Mouse (Mus musculus): ENCODE results near the gene Zfp933. TPM values are rescaled to one million over a fixed set of nuclear protein-coding genes. Genes with fewer than 3 reads are reported as not detected.
"Not testable (repeated sequence)": the region's sequence is repeated elsewhere in the genome, so short reads cannot be mapped to it uniquely, and the experiment has no call there.

Zfp933 gene
- polyA plus RNA-seq, 2 experiments: 5.0 to 7.2 TPM

DNA sequence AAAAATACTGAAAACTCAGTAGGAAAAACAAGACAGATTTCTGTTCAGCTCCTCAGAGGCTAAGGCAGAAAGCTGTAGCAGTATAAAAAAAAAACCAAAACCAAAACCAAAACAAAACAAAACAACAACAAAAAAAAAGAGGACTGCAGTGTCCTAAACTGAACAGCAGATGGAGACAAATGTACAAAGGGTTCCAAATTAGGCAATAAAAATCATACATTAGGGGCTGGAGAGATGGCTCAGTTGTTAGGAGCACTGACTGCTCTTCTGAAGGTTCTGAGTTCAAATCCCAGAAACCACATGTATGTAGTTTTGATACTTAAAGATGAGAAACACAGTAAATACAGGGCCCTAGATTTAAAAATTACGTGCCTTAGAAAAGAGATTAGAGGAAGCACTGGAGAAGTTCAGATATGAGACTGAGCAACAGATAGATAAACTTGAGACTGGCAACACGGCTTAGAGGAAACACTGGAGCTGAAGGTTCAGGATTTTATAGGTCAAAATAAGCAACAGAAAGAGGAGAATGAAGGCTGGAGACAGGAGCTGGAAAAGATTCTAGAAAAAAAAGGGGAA is 33.5 kb downstream of the Zfp933 start:
- H3K4me3 ChIP-seq (replicated peaks; ENCODE audit: low read length): no peak overlapping the region
- peaks cover 10% of the 10 kb centered on the region; the same call in 1 of the 2 replicates for H3K9me3 ChIP-seq (ENCODE audit: control insufficient read depth, low read length)
- no peaks in the 10 kb centered on the region for H3K36me3 ChIP-seq (ENCODE audit: control insufficient read depth, insufficient read depth, low read length)
- ATAC-seq (ENCODE audit: low FRiP score, low read depth): no peak
- no peaks in the 10 kb centered on the region for H3K4me1 ChIP-seq (ENCODE audit: control insufficient read depth, insufficient read depth, low read length)
- H3K4me2 ChIP-seq (replicated peaks; ENCODE audit: low read depth, low read length, severe bottlenecking): no peak overlapping the region
- no peaks in the 10 kb centered on the region for H3K27me3 ChIP-seq (ENCODE audit: control insufficient read depth, insufficient read depth, low read length)
- no peak for TF ChIP-seq POLR2A (IDR thresholded peaks at IDR 0.05; ENCODE audit: borderline replicate concordance, extremely low read depth, insufficient read depth, insufficient read length)
- no peak overlapping the region for H3K27ac ChIP-seq (replicated peaks; ENCODE audit: low read depth, low read length)
- no peak overlapping the region for H3K9ac ChIP-seq (ENCODE audit: low read depth, low read length, severe bottlenecking)
- DNase-seq (ENCODE audit: low spot score): no peak
- 83% methylated on average over 2 of the region's 2 CpGs for WGBS

DNA sequence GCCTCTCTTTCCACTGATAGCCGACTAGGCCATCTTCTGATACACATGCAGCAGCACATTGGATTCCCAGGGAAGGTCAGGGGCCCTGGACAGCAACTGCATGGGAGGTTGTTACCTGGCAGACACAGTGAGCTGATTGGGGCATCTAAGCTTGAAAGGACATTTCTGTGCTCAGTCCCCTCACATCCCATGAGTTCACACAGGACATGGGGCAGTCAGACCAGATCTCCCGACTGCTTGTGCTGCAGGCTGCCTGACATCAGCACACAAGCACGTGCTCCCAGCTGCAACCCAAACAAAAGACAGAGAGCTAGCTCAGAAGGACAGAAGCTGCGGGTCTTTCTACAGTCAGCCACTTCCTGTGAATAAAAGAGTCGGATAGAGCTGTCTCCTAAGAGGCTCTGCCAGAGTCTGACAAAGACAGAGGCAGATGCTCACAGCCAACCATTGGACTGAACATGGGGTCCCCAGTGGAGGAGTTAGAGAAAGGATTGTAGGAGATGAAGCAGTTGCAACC is 34.9 kb downstream of the Zfp933 start:
- Histone ChIP-seq H3K27me3 (ENCODE audit: control insufficient read depth, insufficient read depth, low read length) (no peaks in the 10 kb centered on the region), H3K4me1 (ENCODE audit: control insufficient read depth, insufficient read depth, low read length) (no peaks in the 10 kb centered on the region), H3K4me2 (replicated peaks; ENCODE audit: low read depth, low read length, severe bottlenecking) (no peak overlapping the region), H3K36me3 (ENCODE audit: control insufficient read depth, insufficient read depth, low read length) (no peaks in the 10 kb centered on the region), H3K27ac (replicated peaks; ENCODE audit: low read depth, low read length) (no peak overlapping the region), H3K4me3 (replicated peaks; ENCODE audit: low read length) (no peak overlapping the region), H3K9me3 (ENCODE audit: control insufficient read depth, low read length) (peaks cover 2% of the 10 kb centered on the region; the same call in 1 of the 2 replicates), H3K9ac (ENCODE audit: low read depth, low read length, severe bottlenecking) (no peak overlapping the region)
- TF ChIP-seq POLR2A (IDR thresholded peaks at IDR 0.05; ENCODE audit: borderline replicate concordance, extremely low read depth, insufficient read depth, insufficient read length): no peak
- ATAC-seq (ENCODE audit: low FRiP score, low read depth): no peak
- no peak for DNase-seq (ENCODE audit: low spot score)
- 52% methylated on average over 5 of the region's 5 CpGs for WGBS

- not testable (repeated sequence) for H3K4me1 ChIP-seq (ENCODE audit: control insufficient read depth, insufficient read depth, low read length); ATAC-seq (ENCODE audit: low FRiP score, low read depth); H3K27me3 ChIP-seq (ENCODE audit: control insufficient read depth, insufficient read depth, low read length); H3K9me3 ChIP-seq (ENCODE audit: control insufficient read depth, low read length); H3K36me3 ChIP-seq (ENCODE audit: control insufficient read depth, insufficient read depth, low read length); DNase-seq (ENCODE audit: low spot score); H3K27ac ChIP-seq (replicated peaks; ENCODE audit: low read depth, low read length)
- H3K4me2 ChIP-seq (replicated peaks; ENCODE audit: low read depth, low read length, severe bottlenecking): peak overlapping the region; percentile 56
- WGBS: 45% methylated on average over 2 of the region's 2 CpGs
- 0 out of 2 replicates have a peak overlapping the region, but pooled peaks have one; percentile 57 for H3K9ac ChIP-seq (ENCODE audit: low read depth, low read length, severe bottlenecking)
- H3K4me3 ChIP-seq (replicated peaks; ENCODE audit: low read length): peak overlapping the region; percentile 42
Measured at GRCm38 (mm10) chr4:147809966-147810304, 38.2 kb downstream of the Zfp933 start.

DNA sequence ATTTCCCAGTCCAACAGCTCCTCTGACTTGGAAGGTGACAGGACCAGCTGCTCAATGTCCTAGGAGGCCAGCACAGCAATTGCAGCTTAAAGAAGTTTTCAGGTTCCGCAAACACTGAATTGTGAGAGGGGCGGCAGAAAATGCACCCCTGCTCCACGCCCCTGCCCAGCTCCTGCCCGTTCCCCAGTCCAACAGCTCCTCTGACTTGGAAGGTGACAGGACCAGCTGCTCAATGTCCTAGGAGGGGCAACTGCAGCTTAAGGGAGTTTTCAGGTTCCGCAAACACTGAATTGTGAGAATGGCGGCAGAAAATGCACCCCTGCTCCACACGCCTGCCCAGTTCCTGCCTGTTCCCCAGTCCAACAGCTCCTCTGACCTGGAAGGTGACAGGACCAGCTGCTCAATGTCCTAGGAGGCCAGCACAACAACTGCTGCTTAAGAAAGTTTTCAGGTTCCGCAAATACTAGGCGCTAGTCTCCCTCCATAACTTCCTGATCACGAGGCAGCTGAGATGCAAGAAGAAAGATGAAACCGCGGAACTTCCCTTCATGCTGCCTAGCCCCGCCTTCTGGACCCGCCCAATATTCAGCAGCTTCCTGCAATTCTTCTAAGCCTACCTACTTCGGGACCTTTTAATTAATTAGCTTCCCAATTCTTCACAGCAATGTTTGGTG is 38.7 kb downstream of the Zfp933 start, which contains the start of gene Zfp984:
Zfp984 (minus strand) TSS at position 497 of the 674 bp plus-strand sequence.
- H3K4me1 ChIP-seq (ENCODE audit: control insufficient read depth, insufficient read depth, low read length); H3K36me3 ChIP-seq (ENCODE audit: control insufficient read depth, insufficient read depth, low read length); H3K27me3 ChIP-seq (ENCODE audit: control insufficient read depth, insufficient read depth, low read length); H3K9me3 ChIP-seq (ENCODE audit: control insufficient read depth, low read length): not testable (repeated sequence)
- 6% methylated on average over 15 of the region's 15 CpGs for WGBS
- Histone ChIP-seq H3K4me2 (replicated peaks; ENCODE audit: low read depth, low read length, severe bottlenecking) (peak within 1 kb of the TSS; percentile 56), H3K27ac (replicated peaks; ENCODE audit: low read depth, low read length) (peak within 1 kb of the TSS; percentile 55; the same call in 1 of the 2 replicates), H3K9ac (ENCODE audit: low read depth, low read length, severe bottlenecking) (peak within 1 kb of the TSS; percentile 57), H3K4me3 (replicated peaks; ENCODE audit: low read length) (peak within 1 kb of the TSS; percentile 42)
- DNase-seq (ENCODE audit: low spot score): peak; percentile 61
- ATAC-seq (ENCODE audit: low FRiP score, low read depth): peak; percentile 50; the same call in 1 of the 2 replicates

- H3K4me2 ChIP-seq (replicated peaks; ENCODE audit: low read depth, low read length, severe bottlenecking): peak overlapping the region; percentile 56
- ATAC-seq (ENCODE audit: low FRiP score, low read depth): peak; percentile 47; the same call in 1 of the 2 replicates
Measured at GRCm38 (mm10) chr4:147808483-147808882, 39.7 kb downstream of the Zfp933 start.

DNA sequence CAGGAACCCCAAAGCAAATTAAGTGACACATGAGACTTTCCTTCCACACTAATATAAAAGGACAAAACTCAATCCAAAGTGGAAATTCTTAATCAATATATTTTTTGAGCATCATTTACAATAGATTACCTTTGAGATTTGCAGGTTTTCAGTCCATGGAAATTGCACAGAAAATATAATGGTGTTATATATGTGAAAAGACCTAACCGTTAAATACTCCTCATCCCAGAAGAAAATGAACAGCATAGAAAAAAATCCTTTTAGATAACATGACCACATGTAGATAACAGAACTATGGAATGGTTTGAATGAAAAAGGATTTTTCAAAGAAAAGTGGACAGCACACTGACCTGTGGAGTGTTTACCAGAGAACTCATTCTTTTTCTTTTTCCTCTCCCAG is 52.9 kb downstream of the Zfp933 start:
- not testable (repeated sequence) for H3K27ac ChIP-seq (replicated peaks; ENCODE audit: low read depth, low read length); H3K4me1 ChIP-seq (ENCODE audit: control insufficient read depth, insufficient read depth, low read length); H3K4me3 ChIP-seq (replicated peaks; ENCODE audit: low read length); H3K4me2 ChIP-seq (replicated peaks; ENCODE audit: low read depth, low read length, severe bottlenecking); DNase-seq (ENCODE audit: low spot score); H3K27me3 ChIP-seq (ENCODE audit: control insufficient read depth, insufficient read depth, low read length); H3K36me3 ChIP-seq (ENCODE audit: control insufficient read depth, insufficient read depth, low read length); ATAC-seq (ENCODE audit: low FRiP score, low read depth); H3K9ac ChIP-seq (ENCODE audit: low read depth, low read length, severe bottlenecking)
- WGBS: 90% methylated on average over 1 of the region's 1 CpGs
- peaks cover 15% of the 10 kb centered on the region for H3K9me3 ChIP-seq (ENCODE audit: control insufficient read depth, low read length)

More at GRCm38 (mm10) chr4:147808483-147808882, 39.7 kb downstream of the Zfp933 start:
- H3K9ac ChIP-seq (ENCODE audit: low read depth, low read length, severe bottlenecking); H3K27me3 ChIP-seq (ENCODE audit: control insufficient read depth, insufficient read depth, low read length); DNase-seq (ENCODE audit: low spot score); H3K9me3 ChIP-seq (ENCODE audit: control insufficient read depth, low read length); H3K4me1 ChIP-seq (ENCODE audit: control insufficient read depth, insufficient read depth, low read length); H3K36me3 ChIP-seq (ENCODE audit: control insufficient read depth, insufficient read depth, low read length); H3K27ac ChIP-seq (replicated peaks; ENCODE audit: low read depth, low read length): not testable (repeated sequence)
- 60% methylated on average over 4 of the region's 4 CpGs for WGBS
- H3K4me3 ChIP-seq (replicated peaks; ENCODE audit: low read length): 0 out of 2 replicates have a peak overlapping the region, but pooled peaks have one; percentile 42

DNA sequence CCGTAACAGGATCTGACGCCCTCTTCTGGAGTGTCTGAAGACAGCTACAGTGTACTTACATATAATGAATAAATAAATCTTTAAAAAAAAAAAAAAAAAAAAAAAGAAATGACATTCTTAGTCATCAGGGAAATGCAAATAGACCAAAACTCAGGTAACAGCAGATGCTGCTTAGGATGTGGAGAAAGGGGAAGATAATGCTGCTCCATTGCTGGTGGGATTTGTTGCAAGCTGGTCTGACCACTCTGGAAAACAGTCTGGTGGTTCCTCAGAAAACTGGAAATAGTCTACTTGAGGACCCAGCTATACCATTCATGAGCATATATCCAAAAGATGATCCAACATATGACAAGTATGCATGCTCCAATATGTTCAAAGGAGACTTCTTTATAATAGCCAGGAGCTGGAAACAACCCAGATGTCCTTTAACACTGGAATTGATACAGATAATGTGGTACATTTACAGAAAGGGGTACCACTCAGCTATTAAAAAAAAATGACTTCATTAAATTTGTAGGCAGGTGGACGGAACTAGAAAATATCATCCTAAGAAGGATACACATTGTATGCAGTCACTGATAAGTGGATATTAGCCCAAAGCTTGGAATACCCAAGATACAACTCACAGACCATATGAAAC is 54.0 kb downstream of the Zfp933 start:
- 85% methylated on average over 1 of the region's 3 CpGs for WGBS
- not testable (repeated sequence) for H3K36me3 ChIP-seq (ENCODE audit: control insufficient read depth, insufficient read depth, low read length); DNase-seq (ENCODE audit: low spot score); H3K9ac ChIP-seq (ENCODE audit: low read depth, low read length, severe bottlenecking); H3K27ac ChIP-seq (replicated peaks; ENCODE audit: low read depth, low read length); H3K4me3 ChIP-seq (replicated peaks; ENCODE audit: low read length); H3K4me2 ChIP-seq (replicated peaks; ENCODE audit: low read depth, low read length, severe bottlenecking); H3K4me1 ChIP-seq (ENCODE audit: control insufficient read depth, insufficient read depth, low read length); H3K27me3 ChIP-seq (ENCODE audit: control insufficient read depth, insufficient read depth, low read length); ATAC-seq (ENCODE audit: low FRiP score, low read depth)
- H3K9me3 ChIP-seq (ENCODE audit: control insufficient read depth, low read length): peaks cover 15% of the 10 kb centered on the region
